Mouse (Mus musculus): ENCODE measurements around the gene Cish. TPM values are rescaled to one million over a fixed set of nuclear protein-coding genes. Genes with fewer than 3 reads are reported as not detected.

Cish gene
- polyA plus RNA-seq, 1 experiment from 2014 or later = 16.5 TPM

DNA sequence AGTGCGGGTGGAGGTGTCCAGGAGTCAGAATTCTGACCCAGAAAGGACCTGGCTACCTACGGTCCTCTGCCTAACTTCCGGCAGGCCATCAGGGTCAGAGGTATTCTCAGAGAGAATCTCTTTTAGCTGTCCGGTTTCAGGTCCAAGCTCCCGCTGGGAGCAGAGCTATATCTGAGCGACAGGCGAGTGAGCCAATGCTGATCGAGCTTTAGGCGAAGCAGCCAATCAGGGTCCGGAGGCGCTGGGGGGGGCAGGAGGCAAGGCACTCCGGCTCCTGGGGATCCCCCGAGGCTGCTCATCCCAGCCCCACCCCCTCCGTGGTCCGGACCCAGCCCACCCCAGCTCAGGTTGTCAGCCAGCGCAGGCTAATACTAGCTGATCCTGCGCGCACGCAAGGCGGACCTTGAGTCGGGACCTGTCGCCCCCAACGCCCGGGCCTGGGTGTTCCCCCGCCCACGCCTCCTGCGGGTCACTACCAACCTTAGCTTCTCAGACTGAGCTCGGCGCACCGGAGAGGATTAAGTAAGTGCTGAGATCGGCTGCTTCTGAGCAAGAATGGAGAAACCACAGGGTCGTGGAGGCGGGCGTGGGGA, 44.5 kb downstream of the Cish start, which contains the start of gene 6430571L13Rik:
Gene 6430571L13Rik (plus strand): TSS at position 336 of the 593 bp plus-strand sequence.
- WGBS = under 1% methylated on average over 34 of the region's 34 CpGs
- Histone ChIP-seq H3K36me3 (ENCODE audit: control insufficient read depth, insufficient read depth, low read length) (no peaks in the 10 kb centered on the region), H3K27me3 (ENCODE audit: control insufficient read depth, insufficient read depth, low read length) (peaks cover 6% of the 10 kb centered on the region; the same call in 1 of the 2 replicates), H3K9me3 (replicated peaks; ENCODE audit: control insufficient read depth, low read length) (no peaks in the 10 kb centered on the region), H3K4me2 (ENCODE audit: low read depth, low read length) (peak within 1 kb of the TSS; percentile 86), H3K27ac (ENCODE audit: low read length) (no peak within 1 kb of the TSS), H3K4me1 (ENCODE audit: control insufficient read depth, insufficient read depth, low read length) (peaks cover 6% of the 10 kb centered on the region; the same call in 1 of the 2 replicates), H3K9ac (ENCODE audit: low read length) (peak within 1 kb of the TSS; percentile 76), H3K4me3 (replicated peaks; ENCODE audit: low read length) (peak within 1 kb of the TSS; percentile 71)
- peak; percentile 94 for ATAC-seq (ENCODE audit: insufficient read depth, low FRiP score)

DNA sequence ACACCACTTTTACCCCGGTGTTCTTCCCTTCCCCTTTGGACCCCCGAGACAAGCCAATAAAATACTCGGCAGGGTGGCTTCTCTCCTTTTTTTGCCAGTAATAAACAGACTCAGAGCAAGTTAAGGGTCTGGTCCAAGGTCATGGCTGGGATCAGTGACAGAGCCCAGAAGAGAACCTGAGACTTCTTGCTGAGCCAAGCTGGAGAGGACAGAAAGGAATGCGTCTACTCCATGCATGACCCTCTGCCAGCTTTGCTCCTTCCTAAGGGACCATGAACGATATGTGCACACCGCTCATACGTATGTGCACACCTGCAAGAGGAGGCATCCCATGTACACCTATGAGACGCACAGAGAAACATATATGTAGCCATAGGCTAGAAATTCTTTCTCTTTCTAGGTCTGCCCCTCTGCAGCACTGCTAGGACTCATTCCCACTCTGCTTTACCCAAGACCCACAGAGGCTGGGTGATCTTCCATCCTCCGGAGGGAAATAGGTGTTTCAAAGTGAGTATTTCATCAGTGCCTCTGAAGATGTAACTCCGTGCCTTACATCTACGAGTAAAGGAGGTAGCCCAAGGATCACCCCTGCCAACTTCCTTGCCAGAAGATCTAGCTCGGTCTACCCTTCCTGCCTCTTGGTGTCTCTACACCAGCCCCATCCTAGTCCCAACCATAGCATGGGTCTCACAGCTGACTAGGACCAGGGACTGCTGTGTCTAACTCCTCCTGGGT, 45.3 kb downstream of the Cish start:
- H3K4me1 ChIP-seq (ENCODE audit: control insufficient read depth, insufficient read depth, low read length) = peaks cover 6% of the 10 kb centered on the region; the same call in 1 of the 2 replicates
- WGBS = 49% methylated on average over 12 of the region's 12 CpGs
- H3K4me3 ChIP-seq (replicated peaks; ENCODE audit: low read length) = peak overlapping the region; percentile 71
- ATAC-seq (ENCODE audit: insufficient read depth, low FRiP score) = no peak
- H3K4me2 ChIP-seq (ENCODE audit: low read depth, low read length) = peak overlapping the region; percentile 86
- H3K36me3 ChIP-seq (ENCODE audit: control insufficient read depth, insufficient read depth, low read length) = no peaks in the 10 kb centered on the region
- peaks cover 6% of the 10 kb centered on the region; the same call in 1 of the 2 replicates for H3K27me3 ChIP-seq (ENCODE audit: control insufficient read depth, insufficient read depth, low read length)
- no peak overlapping the region for H3K27ac ChIP-seq (ENCODE audit: low read length)
- H3K9me3 ChIP-seq (replicated peaks; ENCODE audit: control insufficient read depth, low read length) = no peaks in the 10 kb centered on the region
- peak overlapping the region; percentile 76 for H3K9ac ChIP-seq (ENCODE audit: low read length)

DNA sequence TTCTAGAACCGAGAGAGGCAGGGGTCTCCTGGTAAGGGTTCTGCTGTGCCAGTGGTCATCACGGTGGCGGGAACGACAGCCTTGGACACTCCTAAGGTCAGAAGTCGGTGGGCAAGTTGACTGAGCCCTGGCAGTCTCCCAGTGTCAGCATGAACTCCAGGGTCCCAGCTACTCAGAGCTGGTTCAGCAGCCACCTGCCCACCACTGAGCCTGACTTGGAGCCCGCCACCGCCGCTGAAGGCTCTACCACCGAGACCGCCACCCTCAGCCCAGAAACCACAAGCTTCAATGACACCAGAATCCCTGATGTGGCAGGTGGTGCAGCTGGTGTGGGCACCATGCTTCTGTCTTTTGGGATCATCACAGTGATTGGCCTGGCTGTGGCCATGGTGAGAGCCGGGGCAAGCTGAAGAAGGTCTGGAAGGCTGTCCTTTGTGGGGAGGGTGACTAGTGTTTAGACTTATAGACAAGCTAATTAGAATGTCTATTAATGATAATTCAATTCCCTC, 46.4 kb downstream of the Cish start:
- H3K36me3 ChIP-seq (ENCODE audit: control insufficient read depth, insufficient read depth, low read length) = no peaks in the 10 kb centered on the region
- 82% methylated on average over 11 of the region's 11 CpGs for WGBS

DNA sequence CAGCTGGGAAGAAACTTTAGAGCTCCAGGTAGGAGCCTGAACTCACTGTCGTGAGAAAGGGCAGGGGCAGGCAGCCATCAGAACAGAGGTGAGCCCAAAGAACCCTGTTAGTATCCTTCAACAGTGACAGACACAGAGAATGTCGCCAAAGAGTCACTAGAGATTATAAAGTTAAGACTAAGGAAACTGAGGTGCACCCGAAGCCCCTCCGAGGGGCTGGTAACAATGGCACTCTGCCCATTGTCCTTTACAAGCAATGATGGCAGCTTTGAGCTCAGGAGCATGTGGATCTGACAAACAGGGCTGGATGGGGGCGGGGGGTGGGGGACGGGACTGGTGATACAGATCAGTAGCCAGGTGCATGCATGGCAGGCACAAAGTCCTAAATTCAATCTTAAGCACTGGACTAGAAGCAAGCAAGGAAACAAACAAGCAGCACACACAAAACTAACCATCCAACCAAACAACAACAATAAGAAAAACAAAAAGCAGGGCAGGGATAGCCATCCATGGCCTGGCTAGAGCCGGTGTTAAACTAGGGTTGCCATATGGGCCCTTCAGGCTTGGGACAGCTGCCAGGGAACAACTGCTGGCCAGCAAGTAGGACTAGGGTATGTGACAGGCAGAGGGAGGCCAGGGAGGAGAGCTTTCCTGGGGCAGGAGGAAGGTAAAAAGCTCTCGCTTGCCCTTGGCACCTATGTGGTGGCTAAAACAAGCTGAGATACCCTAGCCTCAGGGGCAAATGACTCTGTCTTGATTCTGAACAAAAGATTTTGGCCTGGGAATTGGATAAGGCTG, 47.5 kb downstream of the Cish start:
- H3K9ac ChIP-seq (ENCODE audit: low read length) = 0 out of 2 replicates have a peak overlapping the region, but pooled peaks have one; percentile 35
- ATAC-seq (ENCODE audit: insufficient read depth, low FRiP score) = no peak
- H3K27me3 ChIP-seq (ENCODE audit: control insufficient read depth, insufficient read depth, low read length) = peaks cover 6% of the 10 kb centered on the region; the same call in 1 of the 2 replicates
- H3K4me3 ChIP-seq (replicated peaks; ENCODE audit: low read length) = no peak overlapping the region
- no peak overlapping the region for H3K4me2 ChIP-seq (ENCODE audit: low read depth, low read length)
- H3K4me1 ChIP-seq (ENCODE audit: control insufficient read depth, insufficient read depth, low read length) = no peaks in the 10 kb centered on the region
- H3K27ac ChIP-seq (ENCODE audit: low read length) = no peak overlapping the region
- 63% methylated on average over 8 of the region's 8 CpGs for WGBS
- H3K9me3 ChIP-seq (replicated peaks; ENCODE audit: control insufficient read depth, low read length) = no peaks in the 10 kb centered on the region
- no peaks in the 10 kb centered on the region for H3K36me3 ChIP-seq (ENCODE audit: control insufficient read depth, insufficient read depth, low read length)

More for the DNA sequence above, 46.4 kb downstream of the Cish start:
- H3K27ac ChIP-seq (ENCODE audit: low read length) = no peak overlapping the region
- H3K27me3 ChIP-seq (ENCODE audit: control insufficient read depth, insufficient read depth, low read length) = peaks cover 6% of the 10 kb centered on the region; the same call in 1 of the 2 replicates
- no peaks in the 10 kb centered on the region for H3K9me3 ChIP-seq (replicated peaks; ENCODE audit: control insufficient read depth, low read length)
- H3K4me2 ChIP-seq (ENCODE audit: low read depth, low read length) = no peak overlapping the region
- peaks cover 6% of the 10 kb centered on the region; the same call in 1 of the 2 replicates for H3K4me1 ChIP-seq (ENCODE audit: control insufficient read depth, insufficient read depth, low read length)
- ATAC-seq (ENCODE audit: insufficient read depth, low FRiP score) = no peak
- H3K9ac ChIP-seq (ENCODE audit: low read length) = no peak overlapping the region
- no peak overlapping the region for H3K4me3 ChIP-seq (replicated peaks; ENCODE audit: low read length)

DNA sequence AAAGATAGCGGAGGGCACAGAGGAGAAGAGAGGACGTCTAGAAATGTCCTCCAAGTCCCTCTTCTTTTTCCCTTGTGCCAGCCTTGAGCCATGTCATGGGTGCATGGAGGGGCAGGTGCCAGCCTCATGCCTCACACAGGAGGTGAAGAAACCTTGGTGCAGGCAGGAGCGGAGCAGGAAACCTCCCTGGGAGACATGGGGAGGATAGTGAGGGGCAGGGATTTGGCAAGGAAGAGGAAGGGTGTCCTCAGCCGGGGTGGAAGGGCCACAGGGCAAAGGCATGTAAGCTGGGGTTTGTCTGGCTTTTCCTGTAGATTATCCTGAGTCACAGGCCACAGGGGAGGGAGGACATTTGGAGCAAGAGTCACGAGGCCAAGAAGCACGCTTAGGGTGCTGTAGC, 48.2 kb downstream of the Cish start:
- H3K4me1 ChIP-seq (ENCODE audit: control insufficient read depth, insufficient read depth, low read length) = no peaks in the 10 kb centered on the region
- no peak overlapping the region for H3K4me3 ChIP-seq (replicated peaks; ENCODE audit: low read length)
- no peak overlapping the region for H3K4me2 ChIP-seq (ENCODE audit: low read depth, low read length)
- H3K9me3 ChIP-seq (replicated peaks; ENCODE audit: control insufficient read depth, low read length) = no peaks in the 10 kb centered on the region
- no peak for ATAC-seq (ENCODE audit: insufficient read depth, low FRiP score)
- no peak overlapping the region for H3K27ac ChIP-seq (ENCODE audit: low read length)
- no peak overlapping the region for H3K9ac ChIP-seq (ENCODE audit: low read length)
- 61% methylated on average over 6 of the region's 6 CpGs for WGBS
- H3K36me3 ChIP-seq (ENCODE audit: control insufficient read depth, insufficient read depth, low read length) = no peaks in the 10 kb centered on the region
- H3K27me3 ChIP-seq (ENCODE audit: control insufficient read depth, insufficient read depth, low read length) = peaks cover 6% of the 10 kb centered on the region; the same call in 1 of the 2 replicates

DNA sequence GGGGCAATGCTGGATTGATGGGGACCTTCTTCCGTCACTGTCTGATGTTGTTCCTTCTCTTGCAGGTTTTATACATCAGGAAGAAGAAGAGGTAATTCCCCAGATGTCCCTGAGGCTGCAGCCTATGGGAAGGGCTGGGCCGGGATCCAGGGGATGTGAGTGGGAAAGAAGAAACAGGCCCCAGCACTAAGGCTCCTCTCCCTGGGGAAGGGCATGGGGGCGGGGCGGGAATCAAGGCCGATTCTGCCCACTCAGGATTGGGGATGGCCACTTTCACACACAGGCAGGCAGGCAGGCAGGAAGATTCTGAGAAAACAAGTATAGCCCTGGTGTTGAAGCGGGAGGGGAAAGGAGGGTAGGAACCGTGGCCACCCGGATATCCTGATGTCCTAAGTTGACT, 50.3 kb downstream of the Cish start:
- no peak for ATAC-seq (ENCODE audit: insufficient read depth, low FRiP score)
- WGBS = 89% methylated on average over 8 of the region's 8 CpGs
- Histone ChIP-seq H3K27me3 (ENCODE audit: control insufficient read depth, insufficient read depth, low read length) (peaks cover 4% of the 10 kb centered on the region; the same call in 1 of the 2 replicates), H3K4me2 (ENCODE audit: low read depth, low read length) (no peak overlapping the region), H3K4me1 (ENCODE audit: control insufficient read depth, insufficient read depth, low read length) (no peaks in the 10 kb centered on the region), H3K9me3 (replicated peaks; ENCODE audit: control insufficient read depth, low read length) (no peaks in the 10 kb centered on the region), H3K4me3 (replicated peaks; ENCODE audit: low read length) (no peak overlapping the region), H3K36me3 (ENCODE audit: control insufficient read depth, insufficient read depth, low read length) (no peaks in the 10 kb centered on the region), H3K9ac (ENCODE audit: low read length) (no peak overlapping the region), H3K27ac (ENCODE audit: low read length) (no peak overlapping the region)

DNA sequence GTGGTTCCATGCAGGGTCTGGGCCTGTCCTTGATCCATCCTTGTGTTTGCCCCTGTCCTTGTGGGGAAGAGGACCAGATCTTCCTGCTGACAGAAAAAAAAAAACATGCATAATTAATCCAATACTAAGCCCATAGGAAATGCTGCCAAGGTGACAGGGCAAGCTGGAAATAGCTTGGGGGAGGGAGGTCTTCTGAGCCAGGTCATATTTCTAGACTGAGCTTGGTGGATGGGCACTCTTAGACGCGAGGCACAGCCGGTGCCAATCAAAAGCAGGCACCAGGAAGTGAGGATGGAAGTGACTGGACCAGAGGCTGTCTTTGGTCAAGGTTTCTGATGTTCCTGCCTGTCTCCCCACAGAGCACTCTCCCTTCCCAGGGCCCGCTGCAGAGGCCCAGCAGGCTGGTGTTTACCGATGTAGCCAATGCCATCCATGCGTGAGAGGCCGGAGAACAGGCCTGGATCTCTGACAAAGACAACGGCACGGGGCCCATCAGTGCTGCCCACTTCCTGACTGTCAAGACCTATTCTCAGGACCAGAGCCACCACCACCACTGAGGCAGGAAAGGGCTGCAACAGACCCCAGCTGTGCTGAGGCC, 51.9 kb downstream of the Cish start:
- Histone ChIP-seq H3K4me3 (replicated peaks; ENCODE audit: low read length) (no peak overlapping the region), H3K4me1 (ENCODE audit: control insufficient read depth, insufficient read depth, low read length) (no peaks in the 10 kb centered on the region), H3K9me3 (replicated peaks; ENCODE audit: control insufficient read depth, low read length) (no peaks in the 10 kb centered on the region), H3K27ac (ENCODE audit: low read length) (no peak overlapping the region), H3K36me3 (ENCODE audit: control insufficient read depth, insufficient read depth, low read length) (no peaks in the 10 kb centered on the region), H3K27me3 (ENCODE audit: control insufficient read depth, insufficient read depth, low read length) (no peaks in the 10 kb centered on the region), H3K9ac (ENCODE audit: low read length) (no peak overlapping the region), H3K4me2 (ENCODE audit: low read depth, low read length) (no peak overlapping the region)
- ATAC-seq (ENCODE audit: insufficient read depth, low FRiP score) = no peak
- WGBS = 71% methylated on average over 9 of the region's 9 CpGs

DNA sequence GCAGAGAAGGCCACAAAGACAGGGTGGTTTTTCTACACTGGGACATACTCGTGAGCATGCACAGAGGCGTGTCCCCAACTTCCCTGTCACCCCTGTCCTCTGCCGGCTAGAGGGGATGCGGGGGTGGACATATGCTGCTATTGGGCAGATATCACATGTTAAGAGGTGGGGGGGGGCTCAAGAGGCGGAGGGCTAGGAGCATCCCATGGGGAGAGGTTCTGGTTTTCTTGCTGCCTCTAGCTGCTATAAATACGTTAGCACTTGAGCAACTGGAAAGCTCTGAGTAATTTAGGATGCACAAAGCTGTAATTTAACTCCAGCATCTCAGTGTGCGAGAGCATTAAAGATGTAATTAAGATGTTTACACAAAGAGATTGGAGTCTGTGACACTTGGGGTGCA, 53.5 kb downstream of the Cish start:
- Histone ChIP-seq H3K27ac (ENCODE audit: low read length) (no peak overlapping the region), H3K4me2 (ENCODE audit: low read depth, low read length) (no peak overlapping the region), H3K9ac (ENCODE audit: low read length) (no peak overlapping the region), H3K4me3 (replicated peaks; ENCODE audit: low read length) (no peak overlapping the region), H3K4me1 (ENCODE audit: control insufficient read depth, insufficient read depth, low read length) (no peaks in the 10 kb centered on the region), H3K9me3 (replicated peaks; ENCODE audit: control insufficient read depth, low read length) (no peaks in the 10 kb centered on the region), H3K27me3 (ENCODE audit: control insufficient read depth, insufficient read depth, low read length) (no peaks in the 10 kb centered on the region), H3K36me3 (ENCODE audit: control insufficient read depth, insufficient read depth, low read length) (no peaks in the 10 kb centered on the region)
- 56% methylated on average over 7 of the region's 7 CpGs for whole genome bisulfite sequencing
- no peak for ATAC-seq (ENCODE audit: insufficient read depth, low FRiP score)
